In genomic region chr6:6577741-6578284, GRCm38 (mm10) we compare ENCODE assay signal across 7 mouse cellular contexts. TPM values are rescaled to one million over a fixed set of nuclear protein-coding genes. Genes with fewer than 3 reads are reported as not detected.
DNase-seq lines count a peak whose midpoint lies in the region; ATAC-seq and TF ChIP-seq lines count a peak whose summit lies in the region.

No protein-coding gene starts in this region.

- ATAC-seq in erythroblast, adult 5-6 weeks (replicated peaks; ENCODE audit: low FRiP score, poor library complexity, severe bottlenecking): peak; percentile 62
- peak; percentile 69; the same call in 1 of the 2 replicates for ATAC-seq in limb, embryonic 11.5 days (ENCODE audit: insufficient number of reproducible peaks, low FRiP score, low TSS enrichment, low read depth)
- ATAC-seq in monocyte, adult 5-6 weeks (replicated peaks; ENCODE audit: insufficient number of reproducible peaks, low FRiP score, low TSS enrichment, poor library complexity, severe bottlenecking): peak; percentile 64

- H3K9ac ChIP-seq in limb, embryonic 11.5 days (ENCODE audit: low read length): peak overlapping the region; percentile 95

- H3K27ac ChIP-seq in limb, embryonic 11.5 days (replicated peaks; ENCODE audit: low read depth, low read length): peak overlapping the region; percentile 38

- peak; percentile 72 for DNase-seq in 416B (ENCODE audit: low read depth)
- no peak for DNase-seq in limb, embryonic 11.5 days (ENCODE audit: low spot score)
- DNase-seq in frontal cortex, adult 2 months (ENCODE audit: extremely low spot score in 1 of 2, low spot score in 1 of 2): no peak
- no peak for DNase-seq in thymus, postnatal 4 days

- H3K4me3 ChIP-seq in E14TG2a.4 (replicated peaks; ENCODE audit: low read length): peak overlapping the region; percentile 90
- H3K4me3 ChIP-seq in limb, embryonic 11.5 days (ENCODE audit: low read depth, low read length): peak overlapping the region; percentile 78

- TF ChIP-seq CTCF in E14TG2a.4 (conservative IDR thresholded peaks at IDR 0.05; ENCODE audit: low read length): no peak

- no peaks in the 10 kb centered on the region for H3K36me3 ChIP-seq in E14TG2a.4 (ENCODE audit: insufficient read depth, low read length)
- no peaks in the 10 kb centered on the region for H3K36me3 ChIP-seq in limb, embryonic 11.5 days (ENCODE audit: control insufficient read depth, insufficient read depth, low read length)

- H3K9me3 ChIP-seq in E14TG2a.4 (ENCODE audit: low read length): no peaks in the 10 kb centered on the region
- no peaks in the 10 kb centered on the region for H3K9me3 ChIP-seq in limb, embryonic 11.5 days (ENCODE audit: control insufficient read depth, low read length)

- no peaks in the 10 kb centered on the region for H3K27me3 ChIP-seq in E14TG2a.4 (ENCODE audit: insufficient read depth, low read length)
- H3K27me3 ChIP-seq in limb, embryonic 11.5 days (ENCODE audit: control insufficient read depth, insufficient read depth, low read length): no peaks in the 10 kb centered on the region

- peaks cover 25% of the 10 kb centered on the region for H3K4me1 ChIP-seq in E14TG2a.4 (replicated peaks; ENCODE audit: low read depth, low read length)
- peaks cover 5% of the 10 kb centered on the region; the same call in 1 of the 2 replicates for H3K4me1 ChIP-seq in limb, embryonic 11.5 days (ENCODE audit: control insufficient read depth, insufficient read depth, low read length)

- WGBS in limb, embryonic 11.5 days: 5% methylated on average over 17 of the region's 17 CpGs

- H3K4me2 ChIP-seq in limb, embryonic 11.5 days (ENCODE audit: low read depth, severe bottlenecking): peak overlapping the region; percentile 62

RNA-seq across cellular contexts. Expression of gene Sem1, which starts 0.7 kb away (rescaled TPM):
- 43.7 and 54.0 TPM in 2 replicates for total RNA-seq in erythroblast, adult 5-6 weeks (2015; ENCODE audit: low replicate concordance)
- total RNA-seq in erythroblast, adult 5-6 weeks (2017; ENCODE audit: low replicate concordance): 47.2 and 102 TPM in 2 replicates
- polyA plus RNA-seq in limb, embryonic 11.5 days (2014; fragmentation: Nextera tagmentation; extraction: Ambion mirVana): 298 and 314 TPM in 2 replicates
- 158 to 337 TPM (median 282 TPM) in 3 replicates for total RNA-seq in monocyte, adult 5-6 weeks (2017)
- polyA plus RNA-seq in frontal cortex, adult 2 months (2012; rRNA removed): 54.7 and 55.9 TPM in 2 replicates
